Mouse (Mus musculus) adrenal gland, adult 2 months (tissue): ENCODE measurements at regions not wholly inside any gene's neighbourhood (a gene's known extent, or its start where the extent isn't known, plus 50 kb on each side); places are given as distances from the start of the nearest gene placed in this dataset.
A peak's percentile ranks its signal among the peaks of the same experiment; 100 is the strongest.

ENCODE experiments used
- DNase-seq: peaks from one replicate; pipeline ENCODE4 v3.0.0; 2021

GRCm38 (mm10) chr7:129818833-129819232 lies 227.2 kb downstream of the Wdr11 start:
- no peak for DNase-seq

DNA sequence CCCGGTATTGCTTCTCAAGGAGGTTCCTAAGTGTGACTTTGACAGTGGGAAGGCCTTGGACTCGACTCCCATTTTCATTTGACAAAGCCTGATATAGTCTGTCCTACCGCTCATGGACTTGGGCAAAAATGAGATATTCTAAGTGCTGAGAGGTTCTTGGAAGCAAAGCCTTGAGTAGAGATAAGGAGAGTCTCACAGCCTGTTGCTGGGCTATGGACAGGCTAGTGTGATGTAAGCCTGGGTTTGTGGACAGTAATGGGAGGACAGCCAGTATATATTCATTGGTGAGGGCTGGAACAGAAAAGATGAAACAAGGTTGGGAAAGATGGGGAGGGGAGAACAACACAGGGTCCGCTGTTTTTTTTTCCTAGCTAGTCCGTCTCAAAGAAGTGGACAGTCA lies 228.0 kb downstream of the Wdr11 start:
- DNase-seq, result no peak

DNA sequence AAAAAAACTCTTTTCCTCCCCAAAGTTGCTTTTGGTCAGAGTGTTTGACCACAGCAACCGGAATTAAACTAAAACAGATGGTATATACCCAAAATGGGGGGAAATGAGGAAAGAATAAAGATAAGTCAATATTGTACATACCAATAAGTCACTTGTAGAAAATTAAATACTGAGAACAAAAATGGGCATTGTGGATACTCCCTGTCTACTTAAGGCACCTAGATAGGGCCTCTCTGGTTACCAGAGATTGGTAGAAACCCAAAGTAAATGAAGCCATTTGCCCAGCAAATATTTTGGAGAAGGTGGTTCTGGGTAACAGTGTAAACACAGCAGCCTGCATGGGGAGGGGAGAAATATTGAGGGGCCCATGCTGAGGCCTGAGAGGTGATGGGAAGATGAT lies 237.3 kb downstream of the Wdr11 start:
- DNase-seq, result no peak

DNA sequence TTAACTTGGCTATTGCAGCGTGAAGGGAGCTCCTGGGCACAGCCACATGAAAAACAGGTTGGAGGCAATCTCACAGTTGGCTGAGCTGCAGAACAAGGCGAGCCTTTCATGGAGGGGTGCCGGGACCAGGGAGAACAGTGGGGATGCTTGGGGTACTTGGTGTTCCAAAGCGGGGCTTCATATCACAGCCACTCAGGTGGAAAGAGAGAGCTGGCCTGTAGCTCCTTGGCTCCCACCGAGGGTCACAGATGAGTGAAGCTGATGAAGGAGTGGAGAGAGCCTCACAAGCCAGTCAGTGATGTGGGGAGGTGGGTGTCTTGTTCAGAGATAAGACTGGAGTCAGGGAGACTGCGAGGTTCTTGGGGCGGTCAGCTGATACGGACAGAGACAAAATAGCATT lies 241.2 kb downstream of the Wdr11 start:
- DNase-seq, result no peak

GRCm38 (mm10) chr7:129842303-129843122 lies 250.8 kb downstream of the Wdr11 start:
- DNase-seq, result no peak

DNA sequence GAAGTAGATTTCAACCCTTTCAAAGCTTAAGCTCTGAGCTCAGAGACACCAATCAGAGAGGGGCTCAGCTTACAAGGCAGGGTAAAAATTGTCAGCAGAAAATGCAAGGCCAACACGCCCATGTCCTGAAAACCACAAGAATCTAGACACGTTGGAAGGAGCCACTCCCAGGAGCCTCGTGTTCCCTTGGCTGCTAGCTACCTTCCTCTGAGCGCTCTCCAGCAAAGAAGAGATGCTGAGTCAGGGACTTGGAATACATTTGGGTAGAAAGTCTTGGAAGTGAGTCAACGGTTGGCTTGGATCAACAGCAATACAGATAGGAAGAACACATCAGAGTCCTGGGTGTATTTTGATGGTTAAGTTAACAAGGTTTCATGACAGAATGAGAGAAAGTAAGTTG lies 255.5 kb downstream of the Wdr11 start:
- peak; percentile 15 for DNase-seq

GRCm38 (mm10) chr7:129853596-129853995 lies 261.9 kb downstream of the Wdr11 start:
- DNase-seq, result no peak

DNA sequence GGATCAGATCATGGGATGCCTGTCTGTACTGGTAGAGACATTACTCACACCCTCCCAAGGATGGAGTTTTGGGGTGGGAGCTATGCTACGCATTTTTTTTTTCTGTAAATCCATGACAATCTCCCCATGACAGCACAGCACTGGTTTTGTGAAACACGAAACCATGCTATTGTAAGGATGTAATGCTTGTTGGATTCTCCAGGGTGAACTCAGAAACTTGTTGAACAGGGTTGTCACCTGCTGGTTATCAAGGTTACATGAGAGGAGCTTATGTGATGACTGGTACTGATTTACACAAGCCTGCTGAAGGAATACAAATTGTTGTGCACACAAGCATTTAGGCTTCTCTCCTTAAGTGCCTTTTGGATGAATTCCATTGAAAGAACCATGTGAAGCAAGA lies 263.3 kb downstream of the Wdr11 start:
- no peak for DNase-seq

- DNase-seq, result no peak
Observed at GRCm38 (mm10) chr7:129862966-129863365, 271.3 kb downstream of the Wdr11 start.

DNA sequence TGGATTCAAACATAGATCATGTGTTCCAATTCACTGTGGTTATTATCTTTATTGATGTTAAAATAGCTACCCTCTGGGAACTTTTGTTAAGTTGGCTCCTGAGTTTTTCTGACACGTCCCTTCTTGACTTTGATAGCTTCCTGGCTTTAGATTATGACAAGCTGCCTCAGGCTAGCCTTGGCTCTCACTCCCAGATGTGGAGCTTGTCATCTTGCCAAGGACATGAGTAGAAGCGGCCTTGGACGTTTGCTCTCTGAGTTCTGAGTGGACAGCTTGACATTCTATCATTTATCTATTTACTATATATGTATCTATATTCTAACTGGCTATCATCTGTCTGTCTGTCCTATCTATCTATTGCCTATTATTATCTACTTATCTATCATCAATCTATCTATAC lies 273.9 kb downstream of the Wdr11 start:
- peak; percentile 73 for DNase-seq

- DNase-seq, result no peak
Observed at GRCm38 (mm10) chr7:129872208-129872790, 280.6 kb downstream of the Wdr11 start.

GRCm38 (mm10) chr7:129876202-129876851 lies 284.7 kb downstream of the Wdr11 start:
- DNase-seq, result no peak

DNA sequence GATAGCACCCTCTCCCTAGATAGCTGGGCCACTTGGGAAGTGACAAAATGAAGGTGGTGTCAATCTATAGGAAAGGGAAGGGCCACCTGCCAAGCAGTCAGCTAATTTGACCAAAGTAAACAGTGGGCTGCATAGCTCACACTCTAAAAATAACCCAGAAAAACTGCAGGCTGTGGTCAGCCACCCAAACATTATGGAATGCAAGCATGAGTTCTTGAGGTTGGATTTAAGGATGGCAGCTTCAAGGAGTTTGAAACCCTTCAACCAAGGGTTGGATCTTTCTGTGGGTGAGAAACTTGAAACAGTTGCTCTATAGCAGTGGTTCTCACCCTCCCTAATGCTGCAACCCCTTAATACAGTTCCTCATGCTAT lies 285.2 kb downstream of the Wdr11 start:
- DNase-seq, result no peak

DNA sequence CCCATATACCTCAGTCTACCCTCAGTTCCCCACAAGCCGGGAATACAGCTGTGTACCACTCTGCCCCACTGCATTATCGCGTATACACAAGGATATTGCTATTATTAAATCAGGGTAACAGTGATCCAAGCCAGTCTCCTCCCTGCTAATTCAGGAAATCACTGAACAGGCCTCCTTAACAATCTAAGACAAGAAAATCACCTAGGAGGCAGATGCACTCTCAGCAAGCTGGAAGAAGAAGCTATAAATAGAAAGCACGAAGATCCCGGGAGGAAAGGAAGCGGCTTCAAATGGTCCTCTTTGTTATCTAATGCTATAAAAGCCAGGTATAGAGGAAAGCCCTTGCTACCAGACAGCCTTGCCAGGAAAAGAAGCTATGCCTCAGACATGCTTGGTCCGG lies 304.6 kb downstream of the Wdr11 start:
- no peak for DNase-seq

GRCm38 (mm10) chr7:129897511-129897910 lies 305.8 kb downstream of the Wdr11 start:
- DNase-seq, result no peak

DNA sequence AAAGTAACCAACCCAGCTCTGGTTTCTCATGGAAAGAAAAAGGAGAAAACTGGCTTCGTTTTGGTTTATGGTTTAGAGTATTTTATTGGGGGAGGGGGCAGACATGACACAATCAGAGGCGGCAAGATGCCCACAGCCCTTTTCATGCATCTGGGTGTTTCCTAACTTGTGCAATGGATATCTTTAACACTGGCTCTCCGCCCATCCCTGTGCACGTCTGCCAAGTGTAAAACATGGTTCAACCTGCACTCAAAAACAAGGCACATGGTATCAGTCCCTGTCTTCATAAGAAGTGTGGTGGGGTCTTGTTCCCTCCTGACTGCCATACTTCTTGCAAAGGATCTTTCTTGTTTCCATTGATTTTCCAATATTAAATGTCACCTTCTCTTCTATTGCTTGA lies 310.6 kb downstream of the Wdr11 start:
- DNase-seq, result peak; percentile 12

DNA sequence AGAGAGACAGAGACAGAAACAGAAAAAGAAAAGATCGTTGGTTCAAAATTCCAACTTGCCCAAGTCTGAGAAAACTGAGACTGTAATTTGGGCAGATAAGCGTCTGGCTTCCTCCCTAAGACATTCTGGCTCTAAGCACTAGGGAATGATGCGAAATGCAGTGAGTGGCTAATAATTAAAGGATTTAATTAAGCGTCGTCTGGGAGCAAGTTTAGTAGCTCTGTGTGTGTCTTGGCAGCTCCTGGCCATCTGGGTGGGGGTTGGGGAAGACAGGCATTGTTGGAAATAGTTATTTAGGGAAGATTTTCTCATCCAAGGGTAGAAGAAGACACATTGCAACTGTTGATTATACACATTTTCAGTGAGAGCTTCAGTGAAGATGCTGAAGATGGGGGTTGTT lies 311.5 kb downstream of the Wdr11 start:
- no peak for DNase-seq

- no peak for DNase-seq
Observed at GRCm38 (mm10) chr7:129906131-129906530, 314.5 kb downstream of the Wdr11 start.

DNA sequence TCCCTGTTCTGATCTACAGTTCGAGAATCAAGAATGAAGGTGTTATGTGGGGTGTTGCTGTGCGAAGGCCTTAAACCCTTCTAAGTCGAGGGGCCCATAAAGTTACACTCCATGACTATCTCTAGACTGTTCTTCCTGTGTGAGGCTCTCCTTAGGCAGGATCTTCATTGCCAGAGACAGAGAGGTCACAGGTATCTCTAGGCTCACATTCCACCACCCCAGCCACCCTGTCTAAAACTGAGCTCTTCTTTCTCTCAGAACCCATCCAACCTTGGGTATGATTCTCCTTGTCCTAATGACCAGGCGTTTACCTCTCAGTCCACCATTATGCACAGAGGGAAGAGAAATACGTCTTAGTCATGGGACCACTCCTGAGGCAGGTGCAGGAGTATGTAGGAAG lies 317.2 kb downstream of the Wdr11 start:
- DNase-seq, result no peak

DNA sequence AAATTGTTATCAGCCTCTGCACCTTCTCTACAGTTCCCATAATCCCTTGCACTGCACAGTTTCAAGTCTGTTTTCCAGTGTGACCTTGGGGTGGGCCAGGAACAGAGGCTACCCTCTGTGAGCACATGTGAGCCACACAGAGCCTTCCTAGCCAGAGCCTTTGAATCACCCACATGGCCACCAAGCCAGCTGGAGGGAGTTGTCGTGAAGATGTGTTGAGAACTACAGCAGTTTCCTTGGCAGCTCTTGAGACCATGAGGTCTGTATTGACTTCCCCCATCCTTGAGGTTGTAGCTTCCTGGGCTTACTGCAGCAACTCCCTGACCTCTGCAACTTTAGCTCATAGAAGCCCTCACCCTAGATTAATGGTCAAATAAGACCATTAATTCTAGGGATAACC lies 318.1 kb downstream of the Wdr11 start:
- no peak for DNase-seq

GRCm38 (mm10) chr7:129910826-129911225 lies 319.2 kb downstream of the Wdr11 start:
- DNase-seq, result no peak

DNA sequence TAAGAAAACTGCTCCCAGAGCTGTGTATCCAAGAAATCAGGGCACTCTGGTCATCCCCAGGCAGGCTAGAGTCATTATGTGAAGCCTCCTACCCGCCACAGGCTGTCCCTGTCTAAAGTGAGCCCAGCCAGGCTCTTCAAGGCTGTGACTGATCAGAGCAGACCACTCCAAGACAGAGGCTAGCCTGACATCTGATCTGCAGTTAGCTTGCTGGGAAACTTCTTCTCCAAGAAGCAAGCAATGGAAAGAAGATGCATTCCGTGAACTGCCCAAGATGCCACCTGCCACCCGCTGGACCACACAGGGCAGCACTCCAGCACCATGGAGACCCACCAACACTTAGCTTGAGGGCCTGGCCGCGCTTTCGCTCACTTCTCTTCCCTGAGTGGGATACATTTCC lies 323.2 kb downstream of the Wdr11 start:
- no peak for DNase-seq
